Mouse (Mus musculus): ENCODE data around the gene Gm19668.
"Not testable (repeated sequence)": the region's sequence is repeated elsewhere in the genome, so short reads cannot be mapped to it uniquely, and the experiment has no call there.

Gene Gm19668

DNA sequence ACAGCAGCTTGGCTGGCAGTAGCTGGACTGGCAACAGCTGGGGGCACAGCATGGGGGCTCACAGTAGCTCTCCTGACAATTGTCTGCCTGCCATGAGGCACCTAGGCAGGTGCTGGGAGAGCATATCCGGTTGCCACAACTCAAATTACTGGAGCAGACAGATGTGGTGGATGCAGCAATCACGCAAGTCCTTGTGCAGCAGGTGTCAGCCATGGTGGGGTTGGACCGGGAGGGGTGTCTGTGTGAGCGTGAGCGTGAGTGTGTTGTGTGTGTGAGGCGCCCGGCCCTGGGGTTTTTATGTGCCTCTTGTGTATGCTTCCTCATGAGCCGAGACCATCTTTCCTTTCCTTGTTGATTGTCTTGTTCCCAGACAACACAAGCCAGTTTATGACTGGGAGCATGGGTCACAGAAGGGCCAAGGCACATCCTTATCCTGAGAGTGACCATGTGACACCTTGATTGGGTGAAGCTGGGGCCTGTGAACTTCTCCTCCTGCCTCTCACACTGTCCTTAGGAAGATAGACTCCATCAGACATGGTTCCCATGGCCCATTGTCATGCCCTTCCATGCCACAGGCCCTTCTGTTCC, at the start of gene Gm19668:
Gm19668 (minus strand) TSS at position 213 of the 588 bp plus-strand sequence.
- no peak for DNase-seq (ENCODE audit: low spot score in 2 of 2)

DNA sequence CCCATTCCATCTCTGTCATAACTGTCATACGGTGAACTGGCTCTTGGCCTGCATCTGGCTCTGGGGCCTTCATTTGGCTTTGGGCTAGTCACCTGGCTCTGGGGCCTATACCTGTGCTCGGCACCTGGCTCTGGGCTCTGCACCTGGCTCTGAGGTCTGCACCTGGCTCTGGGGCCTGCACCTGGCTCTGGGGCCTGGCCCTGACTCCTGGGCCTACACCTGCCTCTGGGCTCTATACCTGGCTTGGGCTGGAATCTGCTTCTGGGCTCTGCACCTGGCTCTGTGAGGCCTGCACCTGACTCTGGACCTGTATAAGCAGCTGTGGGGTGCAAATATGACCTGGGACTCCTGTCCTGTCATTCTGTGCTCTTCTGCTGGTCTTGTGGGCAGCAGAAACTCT, 48.6 kb upstream of the Gm19668 start:
- DNase-seq (ENCODE audit: low spot score in 2 of 2): no peak

DNA sequence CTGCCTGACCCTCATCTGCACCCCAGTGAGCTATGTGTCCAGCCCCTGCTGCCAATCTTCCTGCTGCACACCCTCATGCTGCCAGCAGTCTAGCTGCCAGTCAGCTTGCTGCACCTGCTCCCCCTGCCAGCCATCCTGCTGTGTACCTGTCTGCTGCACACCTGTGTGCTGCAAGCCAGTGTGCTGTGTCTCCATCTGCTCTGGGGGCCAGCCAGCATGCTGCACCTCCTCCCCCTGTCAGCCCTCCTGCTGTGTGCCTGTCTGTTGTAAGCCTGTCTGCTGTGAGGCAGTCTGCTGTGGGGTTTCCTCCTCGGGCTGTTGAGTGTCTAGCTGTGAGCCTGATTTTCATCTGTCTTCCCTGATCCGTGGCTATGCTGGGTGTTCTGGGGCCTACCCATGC, 48.0 kb upstream of the Gm19668 start:
- DNase-seq (ENCODE audit: low spot score in 2 of 2): no peak

DNA sequence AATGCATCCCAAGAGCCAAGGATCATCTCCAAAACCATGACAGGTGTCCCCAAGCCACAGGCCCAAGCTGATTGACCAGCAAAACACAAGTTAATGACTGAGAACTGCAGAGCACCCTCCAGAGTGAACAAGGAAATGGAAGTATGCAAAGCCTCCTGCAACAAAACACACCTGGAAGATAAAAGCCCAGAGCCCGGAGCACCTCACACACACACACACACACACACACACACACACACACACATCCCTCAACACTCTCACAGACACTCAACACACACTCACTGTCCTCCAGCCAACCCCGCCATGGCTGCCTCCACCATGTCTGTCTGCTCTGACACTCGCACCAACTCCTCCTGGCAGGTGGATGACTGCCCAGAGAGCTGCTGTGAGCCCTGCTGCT, 47.6 kb upstream of the Gm19668 start, which contains the start of gene Gm36176:
Gm36176 (plus strand) TSS at position 301 of the 400 bp plus-strand sequence.
- no peak for DNase-seq (ENCODE audit: low spot score in 2 of 2)

DNA sequence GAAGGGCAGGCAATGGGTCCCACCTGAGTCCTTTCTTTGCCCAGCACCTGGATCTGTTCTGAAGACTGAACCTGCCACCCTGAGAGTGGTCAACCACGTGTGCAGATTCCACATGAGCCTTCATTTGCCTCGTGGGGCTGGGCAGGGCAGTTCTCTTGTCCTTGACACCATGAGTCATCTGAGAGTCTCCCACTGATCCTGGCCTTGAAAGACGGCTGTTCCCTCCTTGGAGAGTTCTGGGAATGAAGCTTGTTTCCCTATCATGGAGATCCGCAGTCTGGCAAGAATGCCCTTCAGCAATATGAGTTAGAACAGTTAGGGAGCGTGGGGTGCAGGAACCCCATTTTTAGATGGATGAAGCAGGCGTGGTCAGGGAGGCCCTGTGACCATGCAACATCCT, 40.1 kb upstream of the Gm19668 start:
- DNase-seq (ENCODE audit: low spot score in 2 of 2): no peak

DNA sequence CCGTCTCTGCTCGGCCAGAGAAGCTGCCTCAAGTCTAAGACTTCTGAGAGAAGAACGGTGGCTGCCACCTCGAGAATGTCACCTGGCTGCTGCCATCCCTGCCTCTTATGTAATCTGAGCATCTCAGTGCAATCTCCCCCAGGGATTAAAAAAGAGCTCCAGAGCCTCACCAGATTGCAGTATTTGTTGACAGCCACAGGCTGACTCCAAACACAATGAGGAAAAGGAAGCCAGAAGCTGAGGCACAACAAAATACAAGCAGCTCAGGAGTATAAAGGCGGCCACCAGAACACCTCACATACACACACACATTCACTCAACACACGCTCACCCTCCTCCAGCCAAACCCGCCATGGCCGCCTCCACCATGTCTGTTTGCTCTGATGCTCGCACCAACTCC, 36.7 kb upstream of the Gm19668 start, which contains the start of gene Krtap10-10:
Krtap10-10 (plus strand) TSS at position 301 of the 400 bp plus-strand sequence.
- no peak for DNase-seq (ENCODE audit: low spot score in 2 of 2)

DNA sequence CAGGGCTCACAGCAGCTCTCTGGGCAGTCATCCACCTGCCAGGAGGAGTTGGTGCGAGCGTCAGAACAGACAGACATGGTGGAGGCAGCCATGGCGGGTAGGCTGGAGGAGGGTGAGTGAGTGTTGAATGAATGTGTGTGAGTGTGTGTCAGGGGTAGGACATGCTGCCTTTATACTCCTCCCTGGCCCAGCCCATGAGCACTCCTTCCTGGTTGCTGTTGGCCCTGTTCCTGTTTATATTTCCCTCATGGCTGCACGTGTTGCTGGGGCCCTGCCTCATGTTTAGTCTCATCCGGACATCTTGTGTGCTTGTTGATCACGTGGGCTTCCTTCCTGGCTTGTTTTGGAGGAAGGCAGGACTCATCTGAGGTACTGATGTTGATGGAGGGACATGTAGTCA, 28.0 kb upstream of the Gm19668 start, which contains the start of gene Krtap10-4:
Krtap10-4 (minus strand) TSS at position 145 of the 400 bp plus-strand sequence.
- no peak for DNase-seq (ENCODE audit: low spot score in 2 of 2)

DNA sequence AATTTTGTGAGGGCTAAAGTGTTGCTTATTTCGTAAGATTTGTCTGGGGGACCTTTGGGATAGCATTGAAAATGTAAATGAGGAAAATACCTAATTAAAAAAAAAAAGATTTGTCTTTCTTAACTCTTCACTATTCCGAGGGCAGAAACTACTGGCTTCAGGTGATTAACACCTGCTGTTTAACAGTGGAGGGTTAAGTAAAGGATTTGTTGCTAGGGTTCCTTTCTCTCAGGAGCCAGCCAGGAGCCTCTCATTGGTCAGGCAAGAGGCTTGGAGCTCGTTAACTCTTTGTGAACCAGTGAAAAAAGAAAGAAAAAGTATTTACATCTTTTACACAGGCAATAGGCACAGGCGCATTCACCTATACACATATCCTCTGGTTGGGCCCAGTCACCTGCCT, 20.3 kb upstream of the Gm19668 start:
- no peak for DNase-seq (ENCODE audit: low spot score in 2 of 2)

DNA sequence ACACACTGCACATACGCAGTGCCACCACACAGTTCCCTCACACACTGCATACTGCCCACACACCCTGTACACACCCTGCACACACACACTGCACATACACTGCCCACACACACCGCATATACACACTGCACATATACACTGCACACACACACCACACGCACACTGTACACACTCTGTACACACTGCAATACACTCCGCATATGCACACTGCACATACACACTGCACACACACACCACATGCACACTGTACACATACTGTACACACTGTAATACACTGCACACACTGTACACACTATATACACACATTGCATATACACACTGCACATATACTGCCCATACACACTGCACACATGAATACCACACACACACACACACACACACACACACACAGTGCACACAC, 19.6 kb upstream of the Gm19668 start:
- no peak for DNase-seq (ENCODE audit: low spot score in 2 of 2)

DNA sequence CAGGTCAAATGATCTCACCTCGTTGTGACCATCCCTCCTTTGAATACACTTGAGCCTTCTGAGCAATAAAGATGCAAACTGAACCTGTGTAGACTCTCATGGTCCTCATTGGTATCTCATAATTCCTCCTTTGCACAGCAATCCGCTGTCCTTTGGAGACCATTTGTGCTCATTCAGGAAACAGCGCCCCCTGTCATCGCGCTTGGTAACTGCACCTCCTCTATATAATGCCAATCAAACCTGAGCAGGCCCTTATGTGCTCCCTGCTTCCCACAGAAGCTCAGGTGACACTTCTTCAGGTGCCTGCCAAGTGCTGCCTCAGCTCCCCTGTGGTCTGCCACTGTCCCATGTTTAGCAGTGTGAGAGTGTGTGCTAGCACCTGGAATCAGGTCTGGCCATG, 16.6 kb upstream of the Gm19668 start:
- DNase-seq (ENCODE audit: low spot score in 2 of 2): no peak

DNA sequence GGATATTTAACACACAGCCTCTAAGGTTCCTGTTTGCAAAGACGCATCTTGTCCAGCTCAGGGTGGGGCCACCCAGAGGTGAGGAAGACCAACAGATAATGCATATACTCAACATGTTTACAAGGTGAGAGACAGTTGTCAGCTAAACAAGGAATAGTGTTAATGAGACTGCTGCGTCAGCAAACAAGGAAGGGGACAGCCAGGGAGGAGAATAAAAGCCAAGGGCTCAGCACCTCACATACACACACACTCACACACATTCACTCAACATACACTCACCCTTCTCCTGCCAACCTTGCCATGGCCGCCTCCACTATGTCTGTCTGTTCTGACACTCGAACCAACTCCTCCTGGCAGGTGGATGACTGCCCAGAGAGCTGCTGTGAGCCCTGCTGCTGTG, 15.4 kb upstream of the Gm19668 start, which contains the start of gene Gm2696:
Gm2696 (plus strand) TSS at position 301 of the 400 bp plus-strand sequence.
- DNase-seq (ENCODE audit: low spot score in 2 of 2): no peak

DNA sequence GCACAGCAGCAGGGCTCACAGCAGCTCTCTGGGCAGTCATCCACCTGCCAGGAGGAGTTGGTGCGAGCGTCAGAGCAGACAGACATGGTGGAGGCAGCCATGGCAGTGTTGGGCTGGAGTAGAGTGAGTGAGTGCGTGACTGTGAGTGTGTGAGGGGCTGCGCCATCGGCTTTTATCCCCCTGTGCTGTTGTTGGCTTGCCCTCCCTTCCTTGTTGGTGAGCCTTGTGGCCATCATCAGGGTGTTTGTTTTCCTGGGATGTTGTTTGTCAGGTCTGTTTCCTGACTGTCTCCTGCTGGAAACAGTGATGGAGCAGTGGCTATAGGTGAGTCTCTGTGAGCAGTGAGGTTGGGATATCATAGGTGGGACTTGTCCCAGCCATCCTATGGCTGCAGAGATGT, 12.8 kb upstream of the Gm19668 start, which contains the start of gene Gm9507:
Gm9507 (minus strand) TSS at position 101 of the 400 bp plus-strand sequence.
- DNase-seq (ENCODE audit: low spot score in 2 of 2): no peak

DNA sequence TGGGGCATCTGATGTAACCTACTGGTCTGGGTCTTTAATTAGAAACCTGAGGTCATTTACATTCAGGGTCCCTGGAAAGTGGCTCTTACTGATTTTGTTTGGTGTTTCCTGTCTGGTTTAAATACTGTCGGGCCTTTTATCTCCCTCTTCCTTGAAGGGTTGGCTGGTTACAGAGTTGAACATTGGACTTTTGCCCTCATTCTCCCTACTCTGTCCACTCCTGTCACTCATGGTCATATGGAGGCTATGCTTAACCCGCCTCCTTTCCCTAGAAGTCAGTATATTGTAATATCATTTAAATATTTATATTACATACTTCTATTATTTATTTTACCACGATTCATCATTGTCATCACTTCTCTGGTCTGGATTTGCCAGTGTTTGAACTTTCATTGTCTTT, 5.2 kb upstream of the Gm19668 start:
- no peak for DNase-seq (ENCODE audit: low spot score in 2 of 2)

DNA sequence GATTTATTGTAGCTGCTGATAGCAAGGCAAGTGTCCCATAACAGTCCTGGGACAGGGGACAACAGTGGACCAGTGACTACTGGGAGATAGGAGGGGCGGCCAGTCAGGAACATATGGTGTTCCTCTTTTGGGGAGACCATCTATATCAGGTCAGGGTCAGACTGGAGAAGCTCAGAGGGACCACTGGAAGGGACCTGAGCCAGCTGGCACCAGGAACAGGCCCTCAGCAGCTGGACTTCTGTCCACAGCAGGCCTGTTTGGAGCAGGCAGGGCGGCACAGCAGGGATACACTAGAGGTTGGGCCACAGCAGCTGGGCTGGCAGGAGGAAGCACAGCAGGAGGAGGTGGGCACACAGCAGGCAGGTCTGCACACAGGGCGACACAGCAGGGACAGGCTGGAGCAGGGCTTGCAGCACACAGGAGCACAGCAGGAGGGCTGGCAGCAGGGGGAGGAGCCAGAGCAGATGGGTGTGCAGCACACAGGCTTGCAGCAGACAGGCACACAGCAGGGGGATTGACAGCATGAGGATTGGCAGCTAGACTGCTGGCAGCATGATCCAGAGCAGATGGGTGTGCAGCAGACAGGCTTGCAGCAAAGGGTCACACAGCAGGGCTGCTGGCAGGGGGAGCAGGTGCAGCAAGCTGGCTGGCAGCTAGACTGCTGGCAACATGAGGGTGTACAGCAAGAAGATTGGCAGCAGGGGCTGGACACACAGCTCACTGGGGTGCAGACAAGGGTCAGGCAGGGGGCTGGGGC, 591 bp downstream of the Gm19668 start:
- DNase-seq (ENCODE audit: low spot score in 2 of 2): not testable (repeated sequence)

DNA sequence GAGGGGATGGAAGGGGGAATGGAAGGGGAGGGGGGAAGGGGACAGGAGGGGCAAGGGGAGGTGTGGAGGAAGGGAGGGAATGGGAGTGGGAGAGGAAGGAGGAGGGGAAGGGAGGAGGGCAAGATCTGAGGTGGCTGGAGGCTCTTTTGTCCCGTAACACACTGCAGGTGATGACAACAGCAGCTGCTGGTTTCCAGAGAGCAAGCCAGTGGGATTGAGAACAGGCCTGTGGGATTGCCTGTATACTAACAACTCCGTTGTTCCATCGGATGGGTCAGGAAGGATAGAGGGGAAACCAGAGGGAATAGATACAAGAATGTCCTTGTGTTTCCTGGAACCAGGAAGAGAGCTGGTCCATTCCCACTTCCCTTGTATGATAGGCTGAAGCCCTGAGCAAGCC, 1.3 kb downstream of the Gm19668 start:
- no peak for DNase-seq (ENCODE audit: low spot score in 2 of 2)

DNA sequence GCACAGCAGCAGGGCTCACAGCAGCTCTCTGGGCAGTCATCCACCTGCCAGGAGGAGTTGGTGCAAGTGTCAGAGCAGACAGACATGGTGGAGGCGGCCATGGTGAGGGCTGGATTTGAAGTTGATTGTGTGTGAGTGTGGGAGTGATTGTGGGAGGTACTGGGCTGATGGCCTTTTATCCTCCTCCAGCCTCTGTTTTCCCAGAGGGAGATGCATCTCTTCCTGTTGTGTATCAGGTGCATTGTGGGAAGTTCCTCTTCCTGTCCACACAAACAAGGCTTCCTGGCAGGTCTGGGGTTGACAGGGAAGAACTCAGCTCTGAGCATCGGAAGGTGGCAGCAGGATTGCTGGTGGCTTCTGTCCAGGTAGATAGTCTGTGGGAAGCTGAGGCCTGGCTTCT, 4.0 kb downstream of the Gm19668 start, which contains the start of gene Gm9639:
Gm9639 (minus strand) TSS at position 101 of the 400 bp plus-strand sequence.
- DNase-seq (ENCODE audit: low spot score in 2 of 2): no peak

DNA sequence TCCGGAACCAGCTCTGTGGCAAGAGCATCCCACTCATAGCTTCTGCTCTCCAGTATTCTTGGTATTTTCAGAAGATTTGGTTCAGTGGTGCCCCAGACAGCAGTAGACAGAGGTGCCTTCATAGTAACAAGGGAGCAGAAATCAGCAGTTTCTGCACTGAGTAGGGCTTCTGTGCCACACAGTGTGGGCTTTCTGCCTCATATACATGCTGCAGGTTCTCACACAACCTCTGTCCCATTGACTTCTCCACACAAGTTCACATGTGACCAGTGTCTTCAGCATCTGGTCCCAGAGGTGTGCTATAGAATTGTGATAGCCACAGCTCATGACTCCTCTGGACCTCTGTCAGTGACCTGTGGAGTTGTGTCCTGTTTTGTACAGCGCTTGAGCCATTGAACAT, 10.3 kb downstream of the Gm19668 start:
- DNase-seq (ENCODE audit: low spot score in 2 of 2): no peak

DNA sequence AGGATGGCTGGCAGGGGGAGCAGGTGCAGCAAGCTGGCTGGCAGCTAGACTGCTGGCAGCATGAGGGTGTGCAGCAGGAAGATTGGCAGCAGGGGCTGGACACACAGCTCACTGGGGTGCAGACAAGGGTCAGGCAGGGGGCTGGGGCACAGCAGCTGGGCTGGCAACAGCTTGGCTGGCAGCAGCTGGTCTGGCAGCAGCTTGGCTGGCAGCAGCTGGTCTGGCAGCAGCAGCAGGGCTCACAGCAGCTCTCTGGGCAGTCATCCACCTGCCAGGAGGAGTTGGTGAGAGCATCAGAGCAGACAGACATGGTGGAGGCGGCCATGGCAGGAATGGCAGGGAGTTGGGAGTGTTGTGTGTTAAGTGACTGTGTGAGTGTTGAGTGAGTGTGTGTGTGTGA, 11.1 kb downstream of the Gm19668 start, which contains the start of gene Gm7137:
Gm7137 (minus strand) TSS at position 325 of the 400 bp plus-strand sequence.
- DNase-seq (ENCODE audit: low spot score in 2 of 2): not testable (repeated sequence)

DNA sequence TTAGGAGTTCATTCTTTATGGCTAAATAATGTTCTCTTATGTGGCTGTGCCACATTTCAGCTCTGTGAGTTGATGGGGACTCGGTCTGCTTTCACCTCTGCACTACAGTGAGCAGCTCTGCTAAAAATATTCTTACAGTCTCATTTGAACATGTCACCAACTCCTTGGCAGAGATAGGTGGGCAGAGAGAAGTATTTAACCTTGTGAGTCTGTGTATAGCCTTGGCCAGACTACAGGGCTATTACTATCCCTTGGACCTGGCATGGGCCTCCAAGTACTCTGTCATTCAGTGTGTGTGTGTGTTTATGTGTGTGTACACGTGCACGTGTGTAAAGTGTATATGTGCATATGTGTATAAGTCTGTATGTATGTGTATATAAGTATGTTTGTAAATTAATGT, 15.5 kb downstream of the Gm19668 start:
- DNase-seq (ENCODE audit: low spot score in 2 of 2): not testable (repeated sequence)

DNA sequence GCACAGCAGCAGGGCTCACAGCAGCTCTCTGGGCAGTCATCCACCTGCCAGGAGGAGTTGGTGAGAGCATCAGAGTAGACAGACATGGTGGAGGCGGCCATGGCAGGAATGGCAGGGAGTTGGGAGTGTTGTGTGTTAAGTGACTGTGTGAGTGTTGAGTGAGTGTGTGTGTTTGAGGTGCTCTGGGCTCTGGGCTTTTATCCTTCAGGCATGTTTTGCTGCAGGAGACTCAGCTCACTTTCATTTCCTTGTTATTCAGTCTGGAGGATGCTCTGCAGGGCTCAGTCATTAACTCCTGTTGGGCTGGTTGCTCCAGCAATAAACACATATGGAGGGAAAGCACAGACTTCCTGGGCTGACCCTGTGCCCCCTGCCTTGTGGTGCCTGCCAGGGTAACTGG, 16.5 kb downstream of the Gm19668 start, which contains the start of gene Gm3250:
Gm3250 (minus strand) TSS at position 101 of the 400 bp plus-strand sequence.
- DNase-seq (ENCODE audit: low spot score in 2 of 2): not testable (repeated sequence)

DNA sequence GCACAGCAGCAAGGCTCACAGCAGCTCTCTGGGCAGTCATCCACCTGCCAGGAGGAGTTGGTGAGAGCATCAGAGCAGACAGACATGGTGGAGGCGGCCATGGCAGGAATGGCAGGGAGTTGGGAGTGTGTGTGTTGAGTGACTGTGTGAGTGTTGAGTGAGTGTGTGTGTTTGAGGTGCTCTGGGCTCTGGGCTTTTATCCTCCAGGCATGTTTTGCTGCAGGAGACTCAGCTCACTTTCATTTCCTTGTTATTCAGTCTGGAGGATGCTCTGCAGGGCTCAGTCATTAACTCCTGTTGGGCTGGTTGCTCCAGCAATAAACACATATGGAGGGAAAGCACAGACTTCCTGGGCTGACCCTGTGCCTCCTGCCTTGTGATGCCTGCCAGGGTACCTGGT, 22.1 kb downstream of the Gm19668 start, which contains the start of gene Gm7138:
Gm7138 (minus strand) TSS at position 101 of the 400 bp plus-strand sequence.
- DNase-seq (ENCODE audit: low spot score in 2 of 2): not testable (repeated sequence)

DNA sequence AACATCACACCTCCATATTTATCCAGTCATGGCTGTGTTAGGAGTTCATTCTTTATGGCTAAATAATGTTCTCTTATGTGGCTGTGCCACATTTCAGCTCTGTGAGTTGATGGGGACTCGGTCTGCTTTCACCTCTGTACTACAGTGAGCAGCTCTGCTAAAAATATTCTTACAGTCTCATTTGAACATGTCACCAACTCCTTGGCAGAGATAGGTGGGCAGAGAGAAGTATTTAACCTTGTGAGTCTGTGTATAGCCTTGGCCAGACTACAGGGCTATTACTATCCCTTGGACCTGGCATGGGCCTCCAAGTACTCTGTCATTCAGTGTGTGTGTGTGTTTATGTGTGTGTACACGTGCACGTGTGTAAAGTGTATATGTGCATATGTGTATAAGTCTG, 26.8 kb downstream of the Gm19668 start:
- DNase-seq (ENCODE audit: low spot score in 2 of 2): not testable (repeated sequence)
